Mouse (Mus musculus) brain, adult 2 months (tissue): Measurements from ENCODE around the gene Cend1.
"Not testable (repeated sequence)": the region's sequence is repeated elsewhere in the genome, so short reads cannot be mapped to it uniquely, and the experiment has no call there.

Experiments used
- DNase-seq: peaks from one replicate; pipeline ENCODE4 v3.0.0; 2011; ENCODE audit warnings: low read depth, low spot score

Gene Cend1

GRCm38 (mm10) chr7:141464603-141465201 is 35.4 kb upstream of the Cend1 start:
- no peak for DNase-seq

- no peak for DNase-seq
These were observed 34.7 kb upstream of the Cend1 start for GRCm38 (mm10) chr7:141463824-141464602.

DNA sequence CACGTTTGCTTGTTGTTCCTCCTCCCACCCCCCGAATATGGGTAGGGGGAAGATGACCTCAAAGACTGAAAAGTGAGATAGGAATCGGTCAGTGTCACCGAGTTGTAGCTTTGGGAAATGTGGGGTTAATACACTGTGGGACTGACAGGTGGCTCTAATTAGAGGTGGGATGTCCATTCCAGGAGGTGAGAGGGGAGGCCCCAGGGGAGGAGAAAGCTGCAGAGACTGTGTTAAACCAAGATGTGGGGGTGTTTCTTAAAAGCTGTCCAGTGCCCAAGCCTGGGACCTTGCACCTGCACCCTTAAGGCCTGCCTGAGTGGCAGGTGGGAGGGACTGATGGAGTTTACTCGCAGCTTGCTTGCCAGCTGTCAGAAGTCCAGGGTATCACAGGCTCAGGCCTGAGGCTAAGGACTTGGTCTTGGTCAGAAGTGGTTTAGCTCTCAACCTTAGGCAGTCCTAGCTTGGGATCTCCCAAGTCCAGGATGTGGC is 33.1 kb upstream of the Cend1 start:
- no peak for DNase-seq

DNA sequence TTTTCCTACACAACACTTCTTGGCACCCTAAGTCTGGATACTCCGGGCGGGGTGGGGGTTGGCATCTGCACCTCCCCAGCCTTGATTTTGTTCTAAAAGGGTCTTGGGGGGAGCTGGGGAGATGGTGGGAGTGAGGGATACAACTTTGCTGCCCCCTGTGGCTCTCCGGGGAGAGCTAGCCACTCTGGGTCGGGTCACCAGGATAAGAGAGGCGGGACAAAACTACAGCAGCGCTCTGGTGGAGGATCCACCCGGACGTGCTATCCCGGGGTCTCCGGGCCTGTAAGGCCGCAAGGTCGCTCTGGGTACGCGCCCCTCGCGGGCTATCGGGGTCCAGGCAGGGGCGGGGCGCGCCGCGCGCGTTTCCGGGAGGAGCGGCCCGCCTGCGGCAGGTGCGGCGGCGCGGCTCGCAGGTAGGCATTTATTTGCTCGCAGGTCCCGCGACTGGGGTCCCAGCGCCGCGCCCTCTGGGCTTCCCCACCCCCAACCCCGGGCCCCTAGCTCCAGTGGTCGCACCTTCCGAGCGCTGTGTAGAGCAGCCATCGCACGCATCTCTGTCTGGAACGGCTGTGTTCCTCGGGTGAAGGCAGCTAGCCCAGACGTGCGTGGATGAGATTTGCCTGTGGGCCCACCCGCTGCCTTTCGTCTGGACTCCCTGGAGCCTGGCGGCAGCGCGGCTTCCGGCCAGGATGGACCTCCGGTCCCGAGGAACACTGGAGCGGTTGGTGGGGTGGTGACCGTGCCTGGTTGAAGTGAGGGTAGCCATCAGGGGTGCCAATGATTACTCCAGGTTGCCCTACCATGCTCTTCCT is 32.4 kb upstream of the Cend1 start:
- no peak for DNase-seq

DNA sequence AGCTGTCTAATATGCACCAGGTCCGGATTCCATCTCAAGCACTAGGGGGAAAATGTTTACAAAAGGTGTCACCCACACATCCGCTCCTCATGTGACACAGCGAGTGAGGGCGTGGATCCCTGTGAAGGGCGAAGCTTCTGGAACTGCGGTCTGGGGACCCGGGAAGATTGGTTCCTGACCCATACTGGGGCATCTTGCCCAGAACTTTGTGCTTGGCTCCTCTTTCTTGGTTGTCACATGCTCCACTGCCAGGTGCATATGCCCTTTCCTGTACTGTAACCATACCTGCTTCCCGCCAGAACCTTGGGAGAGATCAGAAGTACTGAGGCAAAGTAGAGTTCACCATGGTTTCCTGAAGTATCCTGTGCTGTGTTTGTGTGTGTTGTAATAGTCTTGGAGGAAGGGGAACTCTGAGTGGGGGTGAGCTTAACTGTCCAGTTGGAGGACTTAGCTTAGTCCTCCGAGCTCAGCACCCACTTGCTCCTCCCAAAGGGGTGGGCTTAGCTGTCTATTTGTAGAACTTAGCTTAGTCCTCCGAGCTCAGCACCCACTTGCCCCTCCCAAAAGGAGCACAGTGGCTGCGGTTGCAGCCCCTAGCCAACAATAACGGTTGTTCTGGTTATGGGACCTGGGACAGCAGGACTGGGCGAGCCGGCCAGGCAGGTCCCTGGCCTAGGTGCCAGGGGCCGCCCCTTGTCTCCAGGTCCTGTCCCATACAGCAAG is 31.3 kb upstream of the Cend1 start, which contains the start of gene Cracr2b:
Gene Cracr2b (plus strand): TSS at position 704 of the 723 bp plus-strand sequence.
- DNase-seq, result no peak

- DNase-seq, result no peak
These were observed 30.7 kb upstream of the Cend1 start for GRCm38 (mm10) chr7:141460001-141460390.

DNA sequence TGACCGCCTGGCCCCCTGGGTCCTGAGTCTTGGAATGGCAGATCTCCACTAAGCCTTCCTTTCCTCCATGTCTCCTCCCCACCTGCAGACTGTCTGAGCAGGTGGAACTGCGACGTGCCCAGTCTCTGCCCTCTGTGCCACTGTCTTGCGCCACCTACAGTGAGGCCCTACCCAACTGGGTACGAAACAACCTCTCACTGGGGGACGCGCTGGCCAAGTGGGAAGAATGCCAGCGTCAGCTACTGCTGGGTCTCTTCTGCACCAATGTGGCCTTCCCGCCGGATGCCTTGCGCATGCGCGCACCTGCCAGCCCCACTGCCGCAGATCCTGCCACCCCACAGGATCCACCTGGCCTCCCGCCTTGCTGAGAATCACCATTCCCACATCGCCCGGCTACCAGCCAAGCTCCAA is 30.0 kb upstream of the Cend1 start:
- DNase-seq, result peak; percentile 87

DNA sequence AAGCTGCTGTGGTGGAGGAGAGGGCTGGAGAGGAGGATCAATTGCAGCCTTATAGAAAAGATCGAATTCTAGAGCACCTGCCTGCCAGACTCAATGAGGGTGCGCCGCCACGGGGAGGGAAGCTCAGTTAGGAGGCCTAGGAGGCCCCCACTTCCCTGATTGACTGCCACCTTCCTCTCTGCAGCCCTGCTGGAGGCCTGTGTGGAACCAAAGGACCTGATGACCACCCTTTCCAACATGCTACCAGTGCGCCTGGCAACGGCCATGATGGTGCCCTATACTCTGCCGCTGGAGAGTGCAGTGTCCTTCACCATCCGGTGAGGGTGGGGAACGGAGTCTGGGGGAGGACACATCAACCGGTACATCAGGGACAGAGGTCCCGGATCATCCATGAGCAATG is 29.4 kb upstream of the Cend1 start:
- no peak for DNase-seq

DNA sequence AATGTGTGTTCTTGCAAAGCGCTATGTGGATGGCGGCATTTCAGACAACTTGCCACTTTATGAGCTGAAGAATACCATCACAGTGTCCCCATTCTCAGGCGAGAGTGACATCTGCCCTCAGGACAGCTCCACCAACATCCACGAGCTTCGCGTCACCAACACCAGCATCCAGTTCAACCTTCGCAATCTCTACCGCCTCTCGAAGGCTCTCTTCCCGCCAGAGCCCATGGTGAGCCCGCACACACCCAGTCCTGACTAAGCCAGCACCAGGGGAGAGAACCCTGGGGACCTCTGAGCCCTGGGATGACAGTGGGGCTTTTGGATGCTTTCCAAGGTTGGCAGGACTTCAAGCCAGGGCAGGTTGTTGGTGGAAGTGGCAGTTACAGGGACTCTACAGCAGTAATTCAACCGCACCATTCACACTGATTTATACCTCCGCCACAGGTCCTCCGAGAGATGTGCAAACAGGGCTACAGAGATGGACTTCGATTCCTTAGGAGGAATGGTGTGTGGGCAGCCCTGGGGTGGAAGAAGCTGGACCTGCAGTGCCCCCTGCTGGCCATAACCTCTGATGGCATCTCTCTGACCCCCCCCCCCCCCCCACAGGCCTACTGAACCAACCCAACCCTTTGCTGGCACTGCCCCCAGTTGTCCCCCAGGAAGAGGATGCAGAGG is 28.8 kb upstream of the Cend1 start:
- peak; percentile 71 for DNase-seq

DNA sequence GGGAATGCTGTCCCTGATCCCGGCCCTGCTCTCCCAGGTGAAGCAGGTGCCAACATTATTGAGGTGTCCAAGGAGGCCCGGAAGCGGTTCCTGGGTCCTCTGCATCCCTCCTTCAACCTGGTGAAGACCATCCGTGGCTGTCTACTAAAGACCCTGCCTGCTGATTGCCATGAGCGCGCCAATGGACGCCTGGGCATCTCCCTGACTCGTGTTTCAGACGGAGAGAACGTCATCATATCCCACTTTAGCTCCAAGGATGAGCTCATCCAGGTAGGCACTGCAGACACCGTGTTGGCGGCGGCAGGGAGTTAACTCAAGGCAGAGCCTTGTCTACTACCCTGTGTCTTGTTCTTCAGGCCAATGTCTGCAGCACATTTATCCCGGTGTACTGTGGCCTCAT is 27.9 kb upstream of the Cend1 start:
- no peak for DNase-seq

DNA sequence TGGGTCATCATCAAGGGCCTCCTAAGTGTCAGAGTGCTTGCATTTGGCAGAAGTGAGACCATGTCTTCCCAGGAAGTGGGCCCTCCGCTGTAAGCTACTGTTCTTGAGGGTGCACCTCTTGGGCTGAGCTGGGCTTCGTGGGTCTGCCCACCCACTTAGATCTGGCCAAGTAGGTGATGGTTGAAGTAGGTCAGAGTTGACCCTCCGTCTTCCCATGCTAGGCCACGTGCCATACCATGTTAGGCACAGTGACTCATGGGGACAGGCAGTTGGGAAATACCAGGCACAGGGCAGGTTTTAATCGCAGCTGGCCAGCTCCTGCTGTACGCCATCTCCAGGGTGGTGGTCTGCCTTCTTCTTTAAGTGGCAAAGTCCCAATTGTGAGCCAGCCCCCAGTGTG is 27.4 kb upstream of the Cend1 start:
- no peak for DNase-seq

DNA sequence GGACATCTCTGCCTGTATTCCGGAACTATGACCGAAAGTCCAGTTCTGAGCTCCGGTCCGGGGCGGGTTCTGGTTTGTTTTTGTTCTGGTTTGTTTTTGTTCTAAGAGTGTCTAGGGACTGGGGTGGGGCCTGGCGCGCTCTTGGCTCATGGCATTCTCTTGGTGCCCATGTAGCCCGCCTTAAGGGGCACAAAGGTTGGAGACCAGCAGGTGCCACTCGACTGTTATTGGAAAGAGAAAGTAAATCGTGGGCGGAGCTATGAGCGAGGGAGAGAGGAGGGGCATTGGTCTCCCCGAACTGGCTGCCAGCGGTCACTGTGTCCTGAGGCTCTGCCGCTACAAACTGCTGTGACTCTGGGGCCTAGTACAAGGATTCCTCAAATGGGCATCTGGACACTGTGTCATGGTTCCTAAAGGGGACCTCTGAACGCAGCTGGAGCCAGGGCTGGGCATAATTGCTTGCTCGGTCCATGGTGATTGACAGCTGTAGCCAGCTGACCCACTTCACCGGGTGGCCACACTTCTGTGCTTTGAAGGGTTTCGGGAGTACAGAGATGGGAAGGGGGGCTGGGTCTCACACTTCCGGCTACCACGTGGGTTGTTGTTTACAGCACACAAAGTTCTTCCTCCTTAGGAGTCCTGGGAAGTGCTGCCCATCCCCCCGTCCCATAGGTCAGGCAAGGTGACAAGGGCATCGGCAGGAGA is 26.5 kb upstream of the Cend1 start:
- peak; percentile 79 for DNase-seq

DNA sequence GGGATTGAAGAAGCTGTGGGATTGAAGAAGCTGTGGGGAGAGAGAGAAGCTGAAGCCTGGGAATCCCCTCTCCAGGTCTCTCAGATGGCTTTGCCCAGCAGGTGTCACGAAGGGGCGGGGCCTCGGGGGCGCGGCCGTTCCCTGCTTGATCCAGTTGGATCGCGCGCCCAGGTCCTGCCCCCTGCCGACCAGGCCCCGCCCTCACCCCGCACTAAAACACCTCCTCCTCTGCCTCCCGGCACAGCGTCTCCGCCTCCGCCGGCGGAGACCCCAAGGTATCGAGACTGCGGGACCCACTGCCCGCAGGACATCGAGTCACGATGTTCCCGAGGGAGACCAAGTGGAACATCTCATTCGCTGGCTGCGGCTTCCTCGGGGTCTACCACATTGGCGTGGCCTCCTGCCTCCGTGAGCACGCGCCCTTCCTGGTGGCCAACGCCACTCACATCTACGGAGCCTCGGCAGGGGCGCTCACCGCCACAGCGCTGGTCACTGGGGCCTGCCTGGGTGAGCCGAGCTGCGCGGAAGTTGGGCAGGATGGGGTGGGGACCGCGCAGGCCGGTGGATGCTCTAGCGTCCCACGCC is 25.8 kb upstream of the Cend1 start, which contains the start of gene Pnpla2:
Gene Pnpla2 (plus strand): TSS at position 232 of the 585 bp plus-strand sequence.
- peak; percentile 94 for DNase-seq

GRCm38 (mm10) chr7:141453636-141454035 is 24.3 kb upstream of the Cend1 start:
- DNase-seq, result no peak

DNA sequence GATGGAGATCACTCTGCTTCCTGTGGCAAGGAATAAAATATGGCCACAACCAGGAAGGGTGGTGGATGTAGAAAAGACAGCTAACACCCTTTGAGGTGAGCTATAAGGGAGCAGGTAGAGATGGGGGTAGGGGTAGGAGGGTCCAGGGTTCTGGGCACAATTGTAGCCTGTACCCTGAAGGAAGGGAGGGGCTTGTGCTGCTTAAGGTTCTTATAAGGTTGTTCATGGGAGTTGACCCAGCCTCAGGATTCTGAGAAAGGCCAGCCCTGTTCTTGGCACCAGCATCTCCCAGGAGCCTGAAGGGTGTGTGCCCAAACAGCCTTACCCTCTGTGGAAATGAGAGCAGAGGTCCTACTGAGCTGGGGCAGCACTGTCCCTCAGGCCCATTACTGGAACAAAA is 22.6 kb upstream of the Cend1 start:
- DNase-seq, result no peak

DNA sequence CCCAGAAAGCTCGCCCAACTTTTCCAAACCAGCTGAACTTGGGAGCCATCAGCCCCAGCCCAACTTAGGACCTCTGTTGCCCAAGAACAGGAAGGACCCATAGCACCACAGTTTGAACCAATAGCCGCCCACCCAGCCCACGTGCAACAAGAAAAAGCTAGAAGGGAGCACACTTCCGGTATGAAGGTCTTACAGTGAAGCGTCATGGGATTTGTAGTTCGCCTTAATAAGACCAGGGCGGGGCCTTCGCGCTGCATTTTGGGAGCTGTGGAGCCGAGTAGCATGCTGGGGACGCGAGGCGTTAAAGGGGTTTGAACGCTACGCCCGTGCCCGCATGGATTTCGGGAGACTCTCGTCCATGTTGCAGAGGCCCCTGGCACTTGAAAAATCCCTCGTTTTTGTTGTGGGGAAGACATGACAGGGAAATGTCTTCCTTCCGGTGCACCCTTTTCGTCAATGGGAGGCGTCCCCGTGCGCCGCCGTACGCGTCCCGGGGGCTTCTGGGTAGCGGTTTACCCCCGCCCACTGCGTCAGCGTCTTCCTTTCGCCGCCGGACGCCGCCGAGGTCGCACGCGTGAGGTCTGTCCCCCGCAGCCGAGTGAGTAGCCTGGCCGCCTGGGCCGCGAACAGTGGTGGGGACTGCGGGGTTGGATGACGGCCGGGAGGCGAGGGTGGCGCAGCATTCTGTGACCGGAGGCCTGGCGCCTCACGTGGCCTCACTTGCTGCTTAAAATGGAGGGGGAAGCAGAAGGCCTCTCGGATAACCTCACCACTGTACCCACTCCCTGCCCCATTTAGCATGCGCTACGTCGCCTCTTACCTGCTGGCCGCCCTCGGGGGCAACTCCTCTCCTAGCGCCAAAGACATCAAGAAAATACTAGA is 18.1 kb upstream of the Cend1 start, which contains the start of gene Rplp2:
Gene Rplp2 (plus strand): TSS at position 261 of the 882 bp plus-strand sequence.
- peak; percentile 97 for DNase-seq

GRCm38 (mm10) chr7:141446374-141446773 is 17.1 kb upstream of the Cend1 start:
- DNase-seq, result not testable (repeated sequence)

GRCm38 (mm10) chr7:141443828-141444237 is 14.5 kb upstream of the Cend1 start, which contains the start of gene Pidd1:
TSS of gene Pidd1 (minus strand) at chr7:141444025.
- no peak for DNase-seq
